In the genomic region with DNA sequence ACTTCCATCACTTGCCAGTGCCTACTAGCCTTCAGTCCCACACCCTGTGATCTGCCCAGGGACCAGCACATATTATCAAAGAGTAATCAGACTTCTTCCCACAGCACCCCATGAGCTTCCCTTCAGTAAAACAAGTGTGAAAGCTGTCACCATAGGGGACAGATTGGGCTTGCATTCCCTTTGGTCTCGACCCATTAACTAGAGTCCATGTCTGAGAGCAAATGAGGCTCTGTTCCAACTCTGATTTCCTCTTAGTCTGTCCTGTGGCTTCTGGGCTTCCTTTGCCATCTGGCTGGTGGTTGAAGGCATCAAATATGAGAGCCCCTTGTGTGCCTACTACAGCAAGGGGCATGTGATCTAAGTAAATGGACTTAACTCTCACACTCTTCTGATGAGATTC, we compare ENCODE assay signal across 11 mouse cellular contexts.
"Had no signal": no experiment of that assay in that cellular context is flagged by ENCODE, and none has a peak within 500 bp of the region (broad histone marks: within the 10 kb centered on the region; RNA-seq: fewer than 3 reads in every experiment).

No protein-coding gene starts in this region.

- DNase-seq: kidney, postnatal 25 days; layer of hippocampus, adult 9-11 months; liver; lung, adult 18-20 months; lung, postnatal 14 days; lung, postnatal 4 days; midbrain, embryonic 14.5 days; right cerebral cortex, adult 18-20 months; right cerebral cortex, postnatal 14 days; right cerebral cortex, postnatal 4 days; thymus, postnatal 25 days had no signal
